Mouse (Mus musculus) CD4-positive helper T cell, adult 2 months (primary cell): ENCODE data around the gene Ksr2.
"Not testable (repeated sequence)": the region's sequence is repeated elsewhere in the genome, so short reads cannot be mapped to it uniquely, and the experiment has no call there.

Experiments used
- DNase-seq: peaks from one replicate; pipeline ENCODE4 v3.0.0-alpha.2; 2012; ENCODE audit warnings: low read depth, missing footprints, low spot score

Ksr2 gene

DNA sequence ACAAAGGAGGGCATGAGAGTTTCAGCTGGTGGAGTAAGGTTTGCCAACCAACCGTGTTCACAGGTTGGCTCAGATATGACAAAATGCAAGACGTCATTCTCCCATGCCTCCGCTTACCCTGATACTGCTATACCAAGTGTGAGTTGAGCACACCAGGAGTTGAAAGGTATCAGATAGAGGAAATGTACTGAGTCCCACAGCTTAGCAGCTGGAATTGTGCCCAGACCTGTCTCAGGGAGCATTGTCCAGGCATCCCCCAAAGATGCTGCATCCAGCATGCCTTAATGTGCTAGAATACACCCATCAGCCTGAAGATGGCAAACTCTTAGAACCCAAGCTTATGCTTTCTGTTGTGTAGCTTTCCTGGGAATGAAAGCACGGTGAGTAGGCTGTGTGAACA is 206.5 kb downstream of the Ksr2 start:
- no peak for DNase-seq

DNA sequence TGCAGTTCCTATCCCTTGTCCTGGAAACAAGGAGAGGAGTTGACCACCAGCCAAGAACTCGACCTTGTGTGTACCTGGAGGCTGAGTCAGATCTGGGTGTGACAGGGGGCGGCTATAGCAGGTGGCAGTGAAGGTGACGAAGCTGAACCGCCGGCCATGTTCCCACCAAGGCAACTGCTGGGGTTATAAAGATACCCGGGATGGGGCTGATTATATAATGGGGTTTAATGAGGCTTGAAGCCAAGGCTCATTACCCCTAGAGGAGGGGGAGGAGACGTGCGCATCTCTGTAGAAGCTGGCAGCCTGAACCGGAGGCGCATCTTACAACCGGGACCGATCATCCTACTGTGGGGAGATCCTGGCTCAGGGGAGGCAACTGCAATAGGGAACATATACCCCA is 208.4 kb downstream of the Ksr2 start:
- no peak for DNase-seq

GRCm38 (mm10) chr5:117623206-117623605 is 209.4 kb downstream of the Ksr2 start:
- not testable (repeated sequence) for DNase-seq

DNA sequence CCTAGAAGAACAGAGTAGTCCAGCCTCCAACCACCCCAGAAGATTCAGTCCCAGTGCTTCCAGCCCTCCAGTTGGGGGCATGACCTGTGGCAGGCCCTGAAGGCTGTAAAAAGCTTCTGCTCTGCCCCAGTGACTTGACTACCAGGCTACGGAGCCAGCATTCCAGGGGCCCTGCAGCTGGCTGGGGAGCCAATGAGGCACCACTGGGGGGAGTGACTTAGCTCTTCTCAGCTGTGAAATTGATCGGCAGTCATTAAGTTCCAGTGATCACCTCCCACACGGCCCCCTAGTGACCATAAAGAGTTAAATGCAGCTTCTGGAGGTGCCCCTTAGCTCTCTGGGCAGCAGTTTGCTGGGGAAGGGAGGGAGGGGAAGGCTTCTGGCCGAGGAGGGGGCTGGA is 213.1 kb downstream of the Ksr2 start:
- no peak for DNase-seq

GRCm38 (mm10) chr5:117628351-117628750 is 214.6 kb downstream of the Ksr2 start:
- DNase-seq: no peak

- DNase-seq: no peak
These were observed 215.8 kb downstream of the Ksr2 start for GRCm38 (mm10) chr5:117629570-117629969.

- no peak for DNase-seq
These were observed 221.4 kb downstream of the Ksr2 start for GRCm38 (mm10) chr5:117635211-117635610.

- DNase-seq: no peak
These were observed 222.0 kb downstream of the Ksr2 start for GRCm38 (mm10) chr5:117635838-117636237.

GRCm38 (mm10) chr5:117641585-117641984 is 227.8 kb downstream of the Ksr2 start:
- no peak for DNase-seq

DNA sequence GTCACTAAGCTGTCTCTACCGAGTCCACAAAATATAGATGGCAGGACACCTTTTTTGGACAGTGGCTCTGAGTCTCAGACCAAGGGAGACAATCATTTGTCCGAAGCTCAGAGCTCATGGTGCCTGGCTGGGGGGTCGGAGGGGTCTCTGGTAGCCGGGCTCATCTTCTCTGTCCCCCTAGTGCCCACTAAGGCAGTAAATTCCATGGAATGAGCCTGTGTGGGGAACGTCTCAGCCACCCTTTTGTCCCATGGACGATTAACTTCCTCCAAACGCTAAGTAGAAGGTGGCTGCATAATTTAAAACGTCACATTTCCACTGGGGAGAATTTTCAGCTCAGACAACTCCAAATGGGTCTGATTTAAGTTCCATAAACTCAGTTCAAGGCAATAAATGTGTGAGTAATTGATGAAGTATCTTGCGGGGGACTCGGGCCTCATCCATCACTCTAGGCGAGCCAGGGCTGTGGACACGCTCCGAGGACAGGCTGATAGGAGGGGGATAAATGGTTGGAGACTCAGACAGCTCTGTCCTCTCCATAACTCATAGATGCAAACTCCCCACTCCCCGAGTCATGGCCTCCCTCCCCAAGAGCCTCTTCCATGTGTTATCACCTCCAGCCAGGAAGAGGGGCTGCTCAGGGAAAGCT is 237.6 kb downstream of the Ksr2 start:
- no peak for DNase-seq

DNA sequence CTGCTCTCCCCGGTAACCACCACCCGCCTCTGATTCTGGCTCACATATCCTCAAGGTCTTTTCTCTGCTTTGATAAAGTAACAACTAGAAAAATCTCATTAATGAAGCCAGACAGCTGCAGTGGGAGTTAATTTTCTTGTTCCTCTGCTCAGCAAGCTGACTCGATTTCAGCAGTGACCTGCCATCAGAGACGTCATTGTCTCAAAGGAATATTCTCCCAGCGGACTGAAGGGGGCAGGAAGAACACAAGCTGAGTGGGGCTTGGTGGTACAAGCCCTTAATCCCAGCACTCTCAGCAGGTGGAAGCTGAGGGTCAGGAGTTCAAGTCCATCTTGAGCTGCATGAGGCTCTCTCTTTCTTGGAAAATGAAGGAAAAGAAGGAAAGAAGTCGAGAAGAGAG is 244.8 kb downstream of the Ksr2 start:
- no peak for DNase-seq

GRCm38 (mm10) chr5:117659596-117659995 is 245.8 kb downstream of the Ksr2 start:
- no peak for DNase-seq

DNA sequence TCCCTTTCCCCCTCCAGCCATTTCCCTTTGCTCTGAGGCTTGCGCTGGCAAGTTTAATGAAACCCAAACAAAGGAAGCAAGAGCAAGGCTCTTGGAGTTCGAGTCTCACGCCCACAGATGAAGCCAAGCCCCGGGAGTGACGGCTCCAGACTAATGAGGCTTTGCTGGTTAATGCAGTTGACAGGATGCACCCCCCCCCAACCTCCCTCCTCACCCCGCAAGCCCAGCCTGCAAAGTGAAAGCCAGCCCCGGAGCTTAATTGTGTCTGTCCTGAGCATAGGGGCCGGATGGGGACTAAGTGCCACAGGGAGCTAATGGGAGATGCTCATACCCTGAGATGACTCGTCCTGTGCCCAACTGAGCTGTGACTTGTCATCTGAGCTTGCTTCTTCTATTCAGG is 251.4 kb downstream of the Ksr2 start:
- DNase-seq: no peak

DNA sequence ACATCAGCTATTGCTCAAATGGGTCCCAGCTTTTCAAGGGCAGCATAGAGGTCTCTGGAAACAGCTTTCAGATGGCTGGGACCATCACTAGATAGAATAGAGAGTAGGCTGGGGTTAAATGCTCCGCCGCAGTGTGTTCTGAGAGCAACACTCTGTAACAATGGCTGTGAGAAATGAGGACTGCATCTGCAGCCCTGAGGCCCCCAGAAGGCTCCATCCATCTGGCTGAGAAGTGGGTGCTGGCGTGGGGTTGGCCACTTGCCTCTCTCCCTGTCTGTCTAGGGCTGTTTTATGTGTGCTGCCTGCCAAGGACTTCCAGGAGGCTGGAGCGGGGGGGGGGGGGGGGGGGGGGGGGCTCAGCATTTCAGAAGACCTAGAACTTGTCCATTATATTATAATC is 253.5 kb downstream of the Ksr2 start:
- DNase-seq: no peak

GRCm38 (mm10) chr5:117669265-117669664 is 255.5 kb downstream of the Ksr2 start:
- no peak for DNase-seq

DNA sequence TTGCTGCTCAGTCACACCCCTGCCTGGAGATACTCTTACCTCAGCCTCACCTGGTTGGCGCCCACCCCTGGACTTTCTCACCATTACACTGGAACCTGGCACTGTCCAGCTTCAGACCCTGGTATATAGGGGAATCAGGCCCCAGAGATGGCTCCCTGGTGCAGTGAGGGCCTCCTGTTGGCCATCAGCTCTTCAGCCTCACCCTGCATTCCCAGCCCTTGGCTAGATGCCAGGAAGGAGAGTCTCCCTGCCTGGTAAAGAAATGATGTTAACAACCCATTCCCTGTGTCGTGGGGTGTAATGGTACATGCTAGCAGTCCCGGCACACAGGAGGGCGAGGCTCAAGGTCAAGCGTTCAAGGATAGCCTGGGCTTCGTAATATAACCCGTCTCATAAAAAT is 256.0 kb downstream of the Ksr2 start:
- DNase-seq: no peak

DNA sequence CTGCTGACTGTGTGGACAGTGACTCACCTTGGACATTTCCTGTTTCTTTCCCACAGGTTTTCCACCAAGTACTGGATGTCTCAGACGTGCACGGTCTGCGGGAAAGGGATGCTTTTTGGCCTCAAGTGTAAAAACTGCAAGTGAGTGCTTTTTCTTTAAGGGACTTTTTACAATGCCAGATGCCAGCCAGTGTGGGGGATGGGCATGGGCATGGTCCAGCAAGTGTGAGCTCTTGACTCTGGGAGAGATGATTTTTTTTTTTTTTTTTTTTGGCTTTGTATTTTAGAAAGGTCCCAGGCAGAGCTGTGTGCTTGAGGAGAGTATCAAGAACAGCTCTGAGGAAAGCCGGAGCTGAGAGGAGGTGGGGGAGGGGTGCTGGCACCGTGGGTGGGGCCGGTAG is 257.6 kb downstream of the Ksr2 start:
- DNase-seq: no peak

DNA sequence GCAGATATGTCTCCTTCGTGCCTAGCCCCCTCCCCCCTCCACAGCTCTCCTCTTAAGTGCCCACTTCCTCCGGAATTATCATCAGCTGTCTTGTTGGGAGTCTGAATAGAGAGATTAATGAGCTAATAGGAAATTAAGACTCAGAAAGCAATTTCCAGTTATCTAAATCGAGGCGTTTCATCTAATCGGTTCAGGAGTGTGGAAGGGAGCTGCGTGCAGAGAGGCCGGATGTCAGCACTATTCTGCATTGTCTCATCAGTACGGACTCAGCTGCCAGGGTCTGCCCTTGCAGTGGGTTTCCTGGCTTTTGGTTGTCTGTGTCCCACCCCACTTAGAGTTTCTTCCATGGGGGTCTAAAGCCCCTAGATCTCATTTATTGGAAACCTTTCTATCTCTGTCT is 262.0 kb downstream of the Ksr2 start:
- no peak for DNase-seq

DNA sequence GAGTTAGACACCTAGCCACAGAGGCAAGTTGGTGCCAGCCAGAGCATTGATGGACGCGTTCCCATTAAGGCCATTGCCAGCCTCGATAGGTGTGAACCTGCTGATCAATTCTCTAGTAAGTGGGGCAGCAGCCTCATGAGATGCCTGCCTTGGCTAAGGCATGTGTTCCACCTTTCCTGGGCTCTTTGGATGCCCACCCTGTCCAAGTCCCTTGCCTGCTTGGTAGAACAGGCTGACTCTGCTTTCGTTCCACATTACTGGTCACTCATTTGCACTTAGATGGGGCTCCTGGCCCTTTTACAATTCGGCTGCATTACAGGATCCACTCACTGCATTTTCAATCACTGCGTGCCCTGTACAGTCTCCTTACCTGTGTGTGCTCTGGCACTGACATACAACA is 263.4 kb downstream of the Ksr2 start:
- no peak for DNase-seq

GRCm38 (mm10) chr5:117678371-117678770 is 264.6 kb downstream of the Ksr2 start:
- DNase-seq: no peak

- DNase-seq: no peak
These were observed 268.4 kb downstream of the Ksr2 start for GRCm38 (mm10) chr5:117682226-117682625.

- no peak for DNase-seq
These were observed 270.7 kb downstream of the Ksr2 start for GRCm38 (mm10) chr5:117684491-117684890.

DNA sequence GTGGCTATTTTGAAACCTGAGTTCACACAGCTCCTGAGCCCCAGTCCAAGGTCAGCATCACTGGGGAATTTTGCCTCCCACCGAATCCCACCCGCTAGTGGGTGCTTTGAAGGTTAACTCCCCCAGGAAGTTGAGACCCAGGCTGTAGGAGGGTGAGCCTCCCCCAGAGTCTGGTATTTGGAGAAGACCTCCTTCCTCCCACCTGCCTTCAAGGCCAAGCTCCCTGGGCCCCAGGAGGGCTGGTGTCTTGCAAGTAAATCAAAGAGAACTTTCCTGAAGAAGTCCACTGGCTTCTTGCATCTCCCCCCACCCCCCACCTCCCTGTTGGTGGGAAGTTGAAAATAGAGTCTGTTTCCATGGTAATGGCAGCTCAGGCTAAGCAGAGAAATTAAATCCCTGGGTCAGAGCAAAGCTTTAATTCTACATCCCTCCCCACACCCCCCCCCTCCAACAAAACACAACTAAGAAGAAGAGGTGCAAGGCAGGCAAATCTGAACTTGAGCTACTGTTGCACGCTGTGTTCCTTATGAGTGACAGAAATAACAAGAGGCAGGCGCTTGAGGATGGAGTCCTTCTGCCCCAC is 274.1 kb downstream of the Ksr2 start:
- no peak for DNase-seq

GRCm38 (mm10) chr5:117688738-117689137 is 274.9 kb downstream of the Ksr2 start:
- no peak for DNase-seq
